In genomic region chr1:125478588-125478987, GRCm38 (mm10) we compare ENCODE assay signal across 22 mouse cellular contexts. TPM values are rescaled to one million over a fixed set of nuclear protein-coding genes. Genes with fewer than 3 reads are reported as not detected.
DNase-seq lines count a peak whose midpoint lies in the region; ATAC-seq and TF ChIP-seq lines count a peak whose summit lies in the region.
"Had no signal": no experiment of that assay in that cellular context is flagged by ENCODE, and none has a peak within 500 bp of the region (broad histone marks: within the 10 kb centered on the region; RNA-seq: fewer than 3 reads in every experiment).

No protein-coding gene starts in this region.

- H3K4me1 ChIP-seq in heart, embryonic 12.5 days (replicated peaks) = peaks cover 42% of the 10 kb centered on the region
- H3K4me1 ChIP-seq in heart, embryonic 16.5 days (ENCODE audit: control insufficient read depth, insufficient read depth, low read length) = peaks cover 33% of the 10 kb centered on the region
- peaks cover 6 to 35% of the 10 kb centered on the region in 2 experiments for H3K4me1 ChIP-seq in MEL (ENCODE audit: control insufficient read depth in 1 of 2, insufficient read depth in 2 of 2, low read length in 2 of 2)
- peaks cover 31% of the 10 kb centered on the region for H3K4me1 ChIP-seq in heart, postnatal 0 days (ENCODE audit: control insufficient read depth, insufficient read depth)
- H3K4me1 ChIP-seq in midbrain, embryonic 10.5 days = peaks cover 7% of the 10 kb centered on the region; the same call in 1 of the 2 replicates
- H3K4me1 ChIP-seq: hindbrain, embryonic 13.5 days had no signal

- no peak for ATAC-seq in heart, embryonic 12.5 days (ENCODE audit: insufficient number of reproducible peaks, low FRiP score)
- no peak for ATAC-seq in heart, embryonic 16.5 days (replicated peaks; ENCODE audit: extremely low read depth, insufficient read depth, low FRiP score)
- ATAC-seq in heart, postnatal 0 days (ENCODE audit: insufficient read depth, low read depth) = no peak
- ATAC-seq: activated CD4-positive, CD25-positive, alpha-beta regulatory T cell, adult 4 months; forebrain, embryonic 16.5 days; hindbrain, postnatal 0 days; Patski had no signal

- no peaks in the 10 kb centered on the region for H3K27me3 ChIP-seq in heart, embryonic 12.5 days (replicated peaks)
- no peaks in the 10 kb centered on the region for H3K27me3 ChIP-seq in heart, embryonic 16.5 days (ENCODE audit: control insufficient read depth, insufficient read depth, low read length)
- H3K27me3 ChIP-seq in MEL (ENCODE audit: control insufficient read depth in 1 of 2, insufficient read depth in 2 of 2, low read length in 2 of 2) = no peaks in the 10 kb centered on the region
- H3K27me3 ChIP-seq in heart, postnatal 0 days (ENCODE audit: control insufficient read depth, insufficient read depth, low read length) = no peaks in the 10 kb centered on the region
- H3K27me3 ChIP-seq in midbrain, embryonic 10.5 days (ENCODE audit: low read depth, poor library complexity, severe bottlenecking) = no peaks in the 10 kb centered on the region
- H3K27me3 ChIP-seq: embryonic facial prominence, embryonic 13.5 days; forebrain, embryonic 12.5 days; hindbrain, embryonic 13.5 days; Patski had no signal

- H3K79me2 ChIP-seq in MEL (ENCODE audit: control insufficient read depth, insufficient read depth, low read length, poor library complexity) = no peaks in the 10 kb centered on the region

- TF ChIP-seq CTCF in MEL (IDR thresholded peaks at IDR 0.05 in 2 of 3, conservative IDR thresholded peaks at IDR 0.05 in 1 of 3; ENCODE audit: control insufficient read depth in 1 of 3, insufficient read depth in 1 of 3, low read depth in 2 of 3, low read length in 3 of 3, poor library complexity in 1 of 3, severe bottlenecking in 1 of 3) = no peak
- TF ChIP-seq CTCF in heart, postnatal 0 days (IDR thresholded peaks at IDR 0.05; ENCODE audit: low read depth) = no peak

- TF ChIP-seq POLR2A in MEL (IDR thresholded peaks at IDR 0.05; ENCODE audit: control insufficient read depth in 1 of 2, insufficient read depth in 1 of 2, low read depth in 1 of 2, low read length in 2 of 2, poor library complexity in 1 of 2) = no peak

- H3K4me2 ChIP-seq in heart, embryonic 12.5 days = no peak overlapping the region
- H3K4me2 ChIP-seq in heart, embryonic 16.5 days (ENCODE audit: low read depth, low read length) = peak overlapping the region; percentile 24; the same call in 1 of the 2 replicates
- H3K4me2 ChIP-seq in heart, postnatal 0 days (ENCODE audit: low read depth, low read length) = peak overlapping the region; percentile 20; the same call in 1 of the 2 replicates
- H3K4me2 ChIP-seq: embryonic facial prominence, embryonic 13.5 days; forebrain, embryonic 12.5 days; hindbrain, embryonic 13.5 days had no signal

- no peak overlapping the region for H3K9ac ChIP-seq in heart, embryonic 12.5 days
- no peak overlapping the region for H3K9ac ChIP-seq in heart, embryonic 16.5 days (ENCODE audit: low read length)
- H3K9ac ChIP-seq in MEL (ENCODE audit: control insufficient read depth, low read depth, low read length, poor library complexity, severe bottlenecking) = no peak overlapping the region
- H3K9ac ChIP-seq in heart, postnatal 0 days (replicated peaks; ENCODE audit: low read depth, low read length) = no peak overlapping the region; the same call in 1 of the 2 replicates
- H3K9ac ChIP-seq: embryonic facial prominence, embryonic 13.5 days; forebrain, embryonic 12.5 days; hindbrain, embryonic 13.5 days had no signal

- no peak overlapping the region for H3K4me3 ChIP-seq in heart, embryonic 12.5 days
- H3K4me3 ChIP-seq in heart, embryonic 16.5 days (ENCODE audit: low read length) = no peak overlapping the region
- H3K4me3 ChIP-seq in MEL (ENCODE audit: control insufficient read depth in 1 of 2, insufficient read depth in 1 of 2, low read depth in 2 of 2, low read length in 2 of 2) = no peak overlapping the region
- no peak overlapping the region for H3K4me3 ChIP-seq in heart, postnatal 0 days (ENCODE audit: low read depth, low read length)
- no peak overlapping the region for H3K4me3 ChIP-seq in midbrain, embryonic 10.5 days
- H3K4me3 ChIP-seq: embryonic facial prominence, embryonic 13.5 days; forebrain, embryonic 12.5 days; hindbrain, embryonic 13.5 days had no signal

- peak; percentile 36 to 55; a peak in 2 of 4 replicates for TF ChIP-seq EP300 in MEL (IDR thresholded peaks at IDR 0.05; ENCODE audit: low read depth in 1 of 2, low read length in 2 of 2)
- TF ChIP-seq EP300 in heart, postnatal 0 days (IDR thresholded peaks at IDR 0.05; ENCODE audit: low read depth) = no peak

- no peak for DNase-seq in heart, adult 18-20 months
- DNase-seq in heart, postnatal 36 days = no peak
- peak; percentile 71 for DNase-seq in MEL (ENCODE audit: low read depth, low spot score)
- no peak for DNase-seq in heart, postnatal 0 days (ENCODE audit: low spot score)
- no peak for DNase-seq in midbrain, embryonic 10.5 days (ENCODE audit: low spot score)
- DNase-seq: adrenal gland, adult 2 months; adrenal gland, postnatal 25 days; cerebellum, adult 18-20 months; cerebellum, adult 9-11 months; cerebellum, postnatal 36 days; gastrocnemius, postnatal 10 days; kidney, adult 11 months; kidney, adult 9 months had no signal

- intact Hi-C loops in heart, postnatal 36 days (cut with DNase I) = no loop called here

- H3K27ac ChIP-seq in heart, embryonic 12.5 days (ENCODE audit: poor library complexity, severe bottlenecking) = peak overlapping the region; percentile 25
- H3K27ac ChIP-seq in heart, embryonic 16.5 days (ENCODE audit: low read length) = peak overlapping the region; percentile 63
- H3K27ac ChIP-seq in MEL (ENCODE audit: control insufficient read depth, low read depth, low read length) = no peak overlapping the region
- H3K27ac ChIP-seq in heart, postnatal 0 days (ENCODE audit: low read depth) = peak overlapping the region; percentile 67
- H3K27ac ChIP-seq in midbrain, embryonic 10.5 days (replicated peaks) = no peak overlapping the region
- H3K27ac ChIP-seq: embryonic facial prominence, embryonic 13.5 days; forebrain, embryonic 12.5 days; hindbrain, embryonic 13.5 days; hindbrain, postnatal 0 days had no signal

- TF ChIP-seq RAD21 in MEL (IDR thresholded peaks at IDR 0.05; ENCODE audit: low read depth, low read length) = no peak

- H3K9me3 ChIP-seq in heart, embryonic 12.5 days (replicated peaks) = no peaks in the 10 kb centered on the region; the same call in 1 of the 2 replicates
- H3K9me3 ChIP-seq in heart, embryonic 16.5 days (replicated peaks; ENCODE audit: control insufficient read depth, low read length) = no peaks in the 10 kb centered on the region
- no peaks in the 10 kb centered on the region for H3K9me3 ChIP-seq in MEL (replicated peaks; ENCODE audit: insufficient read depth, low read length)
- H3K9me3 ChIP-seq in heart, postnatal 0 days (replicated peaks; ENCODE audit: control insufficient read depth, low read length) = no peaks in the 10 kb centered on the region
- no peaks in the 10 kb centered on the region for H3K9me3 ChIP-seq in midbrain, embryonic 10.5 days (replicated peaks)
- H3K9me3 ChIP-seq: embryonic facial prominence, embryonic 13.5 days; forebrain, embryonic 12.5 days; hindbrain, embryonic 13.5 days had no signal

- 39% methylated on average over 6 of the region's 6 CpGs for WGBS in heart, embryonic 12.5 days
- 46% methylated on average over 6 of the region's 6 CpGs for WGBS in heart, embryonic 16.5 days
- 41% methylated on average over 6 of the region's 6 CpGs for WGBS in heart, postnatal 0 days
- WGBS in midbrain, embryonic 10.5 days = 92% methylated on average over 6 of the region's 6 CpGs

- H3K36me3 ChIP-seq in heart, embryonic 12.5 days = no peaks in the 10 kb centered on the region
- H3K36me3 ChIP-seq in heart, embryonic 16.5 days (ENCODE audit: control insufficient read depth, insufficient read depth) = no peaks in the 10 kb centered on the region
- H3K36me3 ChIP-seq in MEL (ENCODE audit: control insufficient read depth in 1 of 2, insufficient read depth in 2 of 2, low read length in 2 of 2) = peaks cover 0 to 20% of the 10 kb centered on the region in 2 experiments; a peak in 2 of 4 replicates
- H3K36me3 ChIP-seq in heart, postnatal 0 days (replicated peaks; ENCODE audit: control insufficient read depth, insufficient read depth, low read length) = no peaks in the 10 kb centered on the region
- H3K36me3 ChIP-seq in midbrain, embryonic 10.5 days = no peaks in the 10 kb centered on the region
- H3K36me3 ChIP-seq: embryonic facial prominence, embryonic 13.5 days; forebrain, embryonic 12.5 days; hindbrain, embryonic 13.5 days had no signal

TF ChIP-seq in MEL, 35 proteins besides CTCF, POLR2A, EP300 and RAD21 (continues in another document):
- TF ChIP-seq MYC (IDR thresholded peaks at IDR 0.05; ENCODE audit: low read depth, low read length) = no peak
- TF ChIP-seq RCOR1 (IDR thresholded peaks at IDR 0.05; ENCODE audit: low read depth, low read length) = peak; percentile 62
- TF ChIP-seq CHD2 (IDR thresholded peaks at IDR 0.05; ENCODE audit: low read length) = no peak
- no peak for TF ChIP-seq MXI1 (IDR thresholded peaks at IDR 0.05; ENCODE audit: low read depth, low read length)
- 0 out of 2 replicates have a peak, but pooled peaks have one; percentile 12 for TF ChIP-seq ELF1 (IDR thresholded peaks at IDR 0.05; ENCODE audit: low read depth, low read length)
- no peak for TF ChIP-seq ZKSCAN1 (IDR thresholded peaks at IDR 0.05; ENCODE audit: low read depth, low read length)
- TF ChIP-seq UBTF (IDR thresholded peaks at IDR 0.05; ENCODE audit: borderline replicate concordance, insufficient read depth, low read depth, low read length) = no peak
- no peak for TF ChIP-seq USF2 (IDR thresholded peaks at IDR 0.05; ENCODE audit: borderline replicate concordance in 1 of 2, insufficient read depth in 1 of 2, low read depth in 1 of 2, low read length in 2 of 2)
- TF ChIP-seq ZMIZ1 (IDR thresholded peaks at IDR 0.05; ENCODE audit: low read depth, low read length) = no peak
- no peak for TF ChIP-seq ZNF384 (IDR thresholded peaks at IDR 0.05; ENCODE audit: low read depth, low read length)
- TF ChIP-seq TCF12 (IDR thresholded peaks at IDR 0.05; ENCODE audit: low read depth, low read length) = 0 out of 2 replicates have a peak, but pooled peaks have one; percentile 12

RNA-seq across cellular contexts. Expression of gene Actr3, which starts 43.1 kb away (rescaled TPM):
- polyA plus RNA-seq in heart, embryonic 12.5 days (2016; fragmentation: Nextera tagmentation; extraction: Ambion mirVana) = 301 and 313 TPM in 2 replicates
- total RNA-seq in heart, adult 18-20 months (2021) = 100 to 1,000 TPM; 106 to 107 TPM
- polyA plus RNA-seq in heart, embryonic 16.5 days (2015; fragmentation: Nextera tagmentation; extraction: Ambion mirVana) = 310 and 348 TPM in 2 replicates
- total RNA-seq in heart, postnatal 36 days (2021) = 100 to 1,000 TPM; 107 to 120 TPM
- 154 and 191 TPM in 2 replicates for total RNA-seq in MEL (2012; rRNA removed)
- polyA plus RNA-seq in MEL (2012; ENCODE audit: insufficient read depth in 1 of 2, insufficient read length in 2 of 2, low read depth in 1 of 2, low replicate concordance in 2 of 2, missing spikeins in 1 of 2) = 100 to 1,000 TPM in 1 of 2 experiments, not detected in 1; 211 TPM
- total RNA-seq in heart, postnatal 0 days (2014; rRNA removed; ENCODE audit: low replicate concordance) = 193 and 208 TPM in 2 replicates
- polyA plus RNA-seq in heart, postnatal 0 days (2015; fragmentation: Nextera tagmentation; extraction: Ambion mirVana) = 242 and 287 TPM in 2 replicates
- polyA plus RNA-seq in midbrain, embryonic 10.5 days (2016; fragmentation: Nextera tagmentation; extraction: Ambion mirVana) = 232 and 245 TPM in 2 replicates

Comparison
In these comparisons a context has a peak if more than half of its experiments do, and no peak if none do; other contexts are left out.
1. H3K27ac ChIP-seq: peak in heart, embryonic 12.5 days (single experiment), heart, embryonic 16.5 days (single experiment) and heart, postnatal 0 days (single experiment); none in MEL (single experiment) and midbrain, embryonic 10.5 days (single experiment).